Mouse (Mus musculus) forebrain, embryonic 15.5 days (tissue): ENCODE data around the gene Smim24. TPM values are rescaled to one million over a fixed set of nuclear protein-coding genes. Genes with fewer than 3 reads are reported as not detected.

ENCODE experiments used
- ATAC-seq: fragments of 200-750 bp; cut with Nextera tagmentation; replicated peaks from 2 replicates; pipeline ENCODE4 v1.8.0; 2017; ENCODE audit warnings: mild to moderate bottlenecking, moderate TSS enrichment, moderate library complexity
- H3K27ac ChIP-seq: fragments of 300-500 bp; sonication (generic); replicated peaks from 2 replicates; pipeline ENCODE4 v1.5.1; 2015; ENCODE audit warnings: mild to moderate bottlenecking, inconsistent platforms
- H3K27me3 ChIP-seq: fragments of 300-500 bp; sonication (generic); 2 replicates; pipeline ENCODE4 v1.6.1; 2015; ENCODE audit warnings: inconsistent platforms
- H3K36me3 ChIP-seq: fragments of 300-500 bp; sonication (generic); 2 replicates; pipeline ENCODE4 v1.6.1; 2015; ENCODE audit warnings: mild to moderate bottlenecking, inconsistent platforms
- H3K4me1 ChIP-seq: fragments of 300-500 bp; sonication (generic); 2 replicates; pipeline ENCODE4 v1.6.1; 2015; ENCODE audit warnings: inconsistent platforms
- H3K4me2 ChIP-seq: fragments of 300-500 bp; sonication (generic); replicated peaks from 2 replicates; pipeline ENCODE4 v1.6.1; 2015; ENCODE audit warnings: mild to moderate bottlenecking, inconsistent platforms
- H3K4me3 ChIP-seq: fragments of 300-500 bp; sonication (generic); 2 replicates; pipeline ENCODE4 v1.5.1; 2015; ENCODE audit warnings: mild to moderate bottlenecking, inconsistent platforms
- H3K9ac ChIP-seq: fragments of 300-500 bp; sonication (generic); replicated peaks from 2 replicates; pipeline ENCODE4 v1.6.1; 2015; ENCODE audit warnings: mild to moderate bottlenecking, inconsistent platforms
- H3K9me3 ChIP-seq: fragments of 300-500 bp; sonication (generic); 2 replicates; pipeline ENCODE4 v1.6.1; 2016; ENCODE audit warnings: inconsistent platforms
- WGBS: fragments of 180-500 bp; shearing (Covaris S2); methylation state at CpG from one replicate; pipeline ENCODE4 v1.1.7; 2015; ENCODE audit warnings: mixed read lengths; 5-methylcytosine and 5-hydroxymethylcytosine counted together
- polyA plus RNA-seq: library from polyadenylated mRNA; unstranded; fragments of >200 nt; fragmentation: Nextera tagmentation; extraction: Ambion mirVana; gene quantifications from 2 replicates; pipeline ENCODE4 v1.2.1, GENCODE M21; 2015

The Smim24 gene
- polyA plus RNA-seq, 1 experiment from 2014 or later: 1.8 TPM

DNA sequence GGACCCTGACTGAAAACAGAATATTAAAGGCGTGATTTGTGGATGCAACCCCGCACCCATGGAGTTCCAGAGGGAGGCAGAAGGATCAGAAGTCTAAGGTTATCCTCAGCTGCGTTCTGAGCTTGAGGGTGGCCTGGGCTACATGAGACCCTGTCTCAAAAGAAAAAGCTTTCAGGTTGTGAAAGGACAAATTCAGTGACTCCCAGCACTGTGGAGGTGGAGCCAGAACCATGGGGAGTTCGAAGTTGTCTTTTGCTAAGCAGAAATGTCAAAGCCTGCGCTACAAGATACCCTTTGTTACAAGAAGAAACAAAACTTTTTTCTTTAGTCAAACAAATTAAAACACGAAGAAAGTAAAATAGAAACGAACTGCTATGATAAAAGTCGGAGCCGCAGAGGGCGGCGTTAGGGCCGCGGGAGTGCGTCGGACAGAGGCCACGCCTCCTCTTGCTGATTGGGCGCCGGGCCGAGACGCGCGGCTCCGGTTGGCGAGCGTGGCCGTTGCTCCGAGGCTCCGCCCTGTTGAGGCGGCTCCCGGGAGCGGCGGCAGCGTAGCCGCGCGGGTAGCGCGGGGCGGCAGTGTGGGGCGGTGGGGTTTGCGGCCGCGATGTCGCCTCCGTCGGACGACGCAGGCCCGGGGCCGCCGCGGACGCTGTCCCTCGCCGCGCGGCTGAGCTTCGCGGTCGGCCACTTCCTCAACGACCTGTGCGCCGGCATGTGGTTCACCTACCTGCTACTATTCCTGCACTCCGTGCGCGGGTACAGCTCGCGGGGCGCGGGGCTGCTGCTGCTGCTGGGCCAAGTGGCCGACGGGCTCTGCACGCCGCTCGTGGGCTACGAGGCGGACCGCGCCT is 35.6 kb upstream of the Smim24 start, which contains the start of gene Mfsd12:
Gene Mfsd12 (plus strand): TSS at position 501 of the 854 bp plus-strand sequence.
- no peak within 1 kb of the TSS for H3K27ac ChIP-seq
- peak within 1 kb of the TSS; percentile 76 for H3K9ac ChIP-seq
- peak within 1 kb of the TSS; percentile 79 for H3K4me3 ChIP-seq
- H3K9me3 ChIP-seq: no peaks in the 10 kb centered on the region
- peaks cover 19% of the 10 kb centered on the region for H3K4me1 ChIP-seq
- peak within 1 kb of the TSS; percentile 96 for H3K4me2 ChIP-seq
- ATAC-seq: peak; percentile 95
- 2% methylated on average over 79 of the region's 79 CpGs for WGBS
- H3K27me3 ChIP-seq: no peaks in the 10 kb centered on the region
- no peaks in the 10 kb centered on the region for H3K36me3 ChIP-seq

DNA sequence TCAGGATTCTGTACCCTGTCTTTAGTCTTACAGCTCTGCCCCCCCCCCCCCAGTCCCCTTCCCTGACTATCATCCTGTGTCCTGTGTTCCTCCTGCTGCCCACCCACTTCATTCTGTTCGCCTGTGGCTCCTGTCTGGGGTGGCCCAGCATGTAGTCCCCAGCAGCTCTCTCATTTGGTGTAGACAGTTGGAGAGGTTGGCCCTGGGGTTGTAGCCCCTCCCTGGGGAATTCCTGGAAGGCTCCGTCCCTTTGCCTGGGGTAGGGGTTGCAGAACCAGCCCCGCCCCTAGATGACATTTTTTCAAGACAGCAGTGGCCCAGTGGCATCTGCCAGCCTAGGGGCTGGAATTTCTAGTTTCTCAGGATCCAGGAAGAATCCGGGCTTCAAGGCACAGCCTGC is 34.6 kb upstream of the Smim24 start:
- no peak for ATAC-seq
- H3K27me3 ChIP-seq: peaks cover 2% of the 10 kb centered on the region
- peaks cover 19% of the 10 kb centered on the region for H3K4me1 ChIP-seq
- no peaks in the 10 kb centered on the region for H3K9me3 ChIP-seq
- H3K4me2 ChIP-seq: peak overlapping the region; percentile 96
- whole genome bisulfite sequencing: 46% methylated on average over 4 of the region's 4 CpGs
- H3K4me3 ChIP-seq: peak overlapping the region; percentile 79
- H3K36me3 ChIP-seq: no peaks in the 10 kb centered on the region
- no peak overlapping the region for H3K27ac ChIP-seq
- H3K9ac ChIP-seq: peak overlapping the region; percentile 76

DNA sequence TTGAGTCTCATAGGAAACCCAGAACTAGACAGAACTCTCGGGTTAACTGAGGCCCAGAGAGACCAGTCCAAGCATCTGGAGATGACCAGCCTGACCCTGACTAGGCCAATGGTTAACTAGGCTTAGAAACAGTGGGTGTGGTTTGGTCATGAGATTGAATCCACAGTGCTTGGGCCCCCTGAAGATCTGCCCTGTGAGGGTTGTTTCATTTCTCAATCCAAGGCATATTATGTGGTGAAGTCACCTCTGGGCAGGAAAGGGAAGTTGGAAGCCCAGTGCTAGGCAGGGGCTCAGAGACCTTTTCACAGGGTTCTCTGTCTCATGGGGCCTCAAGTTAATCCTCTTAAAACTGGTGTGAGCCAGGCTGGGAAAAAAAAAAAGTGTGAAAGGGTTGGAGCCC is 34.0 kb upstream of the Smim24 start:
- peak overlapping the region; percentile 76; the same call in 1 of the 2 replicates for H3K9ac ChIP-seq
- WGBS: 66% methylated on average over 1 of the region's 1 CpGs
- ATAC-seq: no peak

GRCm38 (mm10) chr10:81360721-81361120 is 32.1 kb upstream of the Smim24 start:
- H3K4me3 ChIP-seq: no peak overlapping the region
- no peak for ATAC-seq
- WGBS: 75% methylated on average over 8 of the region's 8 CpGs
- H3K27ac ChIP-seq: no peak overlapping the region
- H3K36me3 ChIP-seq: no peaks in the 10 kb centered on the region
- no peaks in the 10 kb centered on the region for H3K9me3 ChIP-seq
- peaks cover 37% of the 10 kb centered on the region for H3K4me1 ChIP-seq
- peaks cover 22% of the 10 kb centered on the region for H3K27me3 ChIP-seq
- H3K9ac ChIP-seq: no peak overlapping the region
- H3K4me2 ChIP-seq: no peak overlapping the region

More for the DNA sequence above, 34.0 kb upstream of the Smim24 start:
- no peak overlapping the region; the same call in 1 of the 2 replicates for H3K4me3 ChIP-seq
- H3K4me1 ChIP-seq: peaks cover 24% of the 10 kb centered on the region
- H3K27ac ChIP-seq: no peak overlapping the region
- no peaks in the 10 kb centered on the region for H3K9me3 ChIP-seq
- no peak overlapping the region for H3K4me2 ChIP-seq
- H3K27me3 ChIP-seq: peaks cover 9% of the 10 kb centered on the region
- no peaks in the 10 kb centered on the region for H3K36me3 ChIP-seq

DNA sequence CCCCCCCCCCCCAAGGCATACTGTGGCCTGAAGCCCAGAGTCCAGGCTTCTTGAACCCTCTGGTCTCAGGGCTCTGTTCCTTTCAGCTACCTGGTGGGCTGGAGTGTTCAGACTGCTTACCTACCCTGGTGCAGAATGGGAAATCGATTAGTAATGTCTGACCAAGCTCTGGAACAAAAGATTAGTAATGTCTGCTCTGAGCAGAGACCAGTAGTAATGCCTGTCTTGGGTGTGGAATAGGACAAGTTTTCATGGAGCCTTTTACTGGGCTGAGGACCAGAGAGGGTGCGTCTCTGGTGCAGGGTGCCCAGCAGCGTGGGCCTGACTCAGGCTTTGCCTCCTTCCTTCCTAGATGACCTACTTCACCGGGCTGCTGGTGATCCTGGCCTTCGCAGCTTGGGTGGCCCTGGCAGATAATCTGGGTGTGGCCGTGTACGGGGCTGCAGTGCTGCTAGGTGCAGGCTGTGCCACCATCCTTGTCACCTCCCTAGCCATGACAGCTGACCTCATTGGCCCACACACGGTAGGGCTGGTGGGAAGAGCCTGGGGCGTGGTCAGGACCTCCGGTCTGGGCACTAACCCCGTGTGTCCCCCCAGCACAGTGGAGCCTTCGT is 30.4 kb upstream of the Smim24 start:
- Histone ChIP-seq H3K4me1 (peaks cover 33% of the 10 kb centered on the region), H3K4me2 (no peak overlapping the region), H3K36me3 (peaks cover 13% of the 10 kb centered on the region), H3K9ac (no peak overlapping the region), H3K9me3 (no peaks in the 10 kb centered on the region), H3K27me3 (peaks cover 22% of the 10 kb centered on the region), H3K4me3 (no peak overlapping the region), H3K27ac (no peak overlapping the region)
- ATAC-seq: no peak
- 81% methylated on average over 12 of the region's 12 CpGs for WGBS

DNA sequence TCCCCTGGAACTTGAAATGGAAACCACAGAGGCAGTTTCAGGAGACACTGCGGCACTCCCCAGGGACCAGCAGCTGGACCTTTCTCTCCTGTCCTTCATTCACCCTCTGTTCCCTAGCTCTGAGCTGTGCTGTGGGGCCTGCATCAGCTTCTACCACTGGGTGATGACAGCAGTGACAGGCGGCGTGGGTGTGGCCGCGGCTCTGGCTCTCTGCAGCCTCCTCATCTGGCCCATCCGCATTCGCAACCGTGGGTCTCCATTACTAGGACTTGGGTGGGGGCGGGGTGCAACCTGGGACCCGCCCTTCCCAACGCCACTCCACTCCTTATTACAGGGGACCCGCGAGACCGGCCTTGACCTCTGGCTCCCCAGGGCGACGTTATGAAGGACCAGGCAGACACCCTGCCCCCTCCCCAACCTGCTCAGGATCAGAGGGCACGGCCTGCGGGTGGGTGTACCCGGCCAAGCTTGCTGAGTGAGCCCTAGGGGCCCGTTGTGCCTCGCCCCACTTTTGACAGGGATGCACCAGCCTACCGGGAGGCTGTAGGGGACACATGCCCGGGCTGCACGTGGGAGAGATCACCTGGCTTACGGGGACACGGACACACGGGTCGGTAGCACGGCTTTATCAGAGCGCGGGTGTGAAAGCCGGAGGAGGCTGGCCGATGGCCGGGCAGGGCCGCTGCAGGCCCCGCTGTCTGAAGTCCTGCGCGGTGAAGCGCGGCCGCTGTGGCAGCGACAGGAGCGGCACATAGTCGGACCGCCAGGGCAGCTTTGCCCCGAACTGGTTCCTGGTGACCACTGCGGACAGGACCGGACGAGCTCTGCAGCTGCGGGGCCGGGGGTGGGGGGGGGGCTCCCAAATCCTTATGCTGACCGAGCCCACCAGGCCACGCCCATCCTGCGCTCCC is 29.2 kb upstream of the Smim24 start:
- ATAC-seq: no peak
- Histone ChIP-seq H3K9me3 (no peaks in the 10 kb centered on the region), H3K4me1 (peaks cover 21% of the 10 kb centered on the region), H3K4me3 (peak overlapping the region; percentile 28), H3K4me2 (peak overlapping the region; percentile 46), H3K27me3 (peaks cover 22% of the 10 kb centered on the region), H3K36me3 (peaks cover 26% of the 10 kb centered on the region), H3K9ac (0 out of 2 replicates have a peak overlapping the region, but pooled peaks have one; percentile 8), H3K27ac (no peak overlapping the region)
- 11% methylated on average over 54 of the region's 54 CpGs for WGBS

GRCm38 (mm10) chr10:81364666-81365065 is 28.2 kb upstream of the Smim24 start:
- ATAC-seq: no peak
- H3K4me2 ChIP-seq: peak overlapping the region; percentile 46
- H3K27me3 ChIP-seq: peaks cover 22% of the 10 kb centered on the region
- 6% methylated on average over 28 of the region's 28 CpGs for WGBS
- peak overlapping the region; percentile 8; the same call in 1 of the 2 replicates for H3K9ac ChIP-seq
- H3K27ac ChIP-seq: no peak overlapping the region
- H3K9me3 ChIP-seq: no peaks in the 10 kb centered on the region
- peaks cover 35% of the 10 kb centered on the region for H3K36me3 ChIP-seq
- H3K4me1 ChIP-seq: peaks cover 19% of the 10 kb centered on the region
- peak overlapping the region; percentile 28 for H3K4me3 ChIP-seq

GRCm38 (mm10) chr10:81365073-81365472 is 27.8 kb upstream of the Smim24 start:
- WGBS: 34% methylated on average over 4 of the region's 4 CpGs
- H3K4me3 ChIP-seq: no peak overlapping the region
- H3K4me2 ChIP-seq: no peak overlapping the region
- no peak overlapping the region for H3K9ac ChIP-seq
- H3K4me1 ChIP-seq: peaks cover 19% of the 10 kb centered on the region
- no peaks in the 10 kb centered on the region for H3K9me3 ChIP-seq
- H3K27me3 ChIP-seq: peaks cover 22% of the 10 kb centered on the region
- no peak for ATAC-seq
- peaks cover 39% of the 10 kb centered on the region for H3K36me3 ChIP-seq
- no peak overlapping the region for H3K27ac ChIP-seq

GRCm38 (mm10) chr10:81365672-81366476 is 27.0 kb upstream of the Smim24 start, which contains the start of gene 4930404N11Rik:
Gene 4930404N11Rik, minus strand, starts transcription at chr10:81365816.
- Histone ChIP-seq H3K9ac (peak within 1 kb of the TSS; percentile 8; the same call in 1 of the 2 replicates), H3K27ac (no peak within 1 kb of the TSS), H3K9me3 (no peaks in the 10 kb centered on the region), H3K4me3 (peak within 1 kb of the TSS; percentile 28), H3K36me3 (peaks cover 47% of the 10 kb centered on the region), H3K4me2 (peak within 1 kb of the TSS; percentile 46), H3K27me3 (peaks cover 22% of the 10 kb centered on the region), H3K4me1 (peaks cover 19% of the 10 kb centered on the region)
- no peak for ATAC-seq
- 20% methylated on average over 12 of the region's 12 CpGs for WGBS

- Histone ChIP-seq H3K4me1 (peaks cover 19% of the 10 kb centered on the region), H3K4me3 (no peak overlapping the region), H3K9ac (no peak overlapping the region), H3K9me3 (no peaks in the 10 kb centered on the region), H3K4me2 (no peak overlapping the region), H3K27ac (no peak overlapping the region), H3K27me3 (peaks cover 22% of the 10 kb centered on the region), H3K36me3 (peaks cover 52% of the 10 kb centered on the region)
- 81% methylated on average over 6 of the region's 6 CpGs for WGBS
- ATAC-seq: no peak
Observed at GRCm38 (mm10) chr10:81366477-81367206, 26.2 kb upstream of the Smim24 start.
